Mouse (Mus musculus): ENCODE measurements around the gene Nln. TPM values are rescaled to one million over a fixed set of nuclear protein-coding genes. Genes with fewer than 3 reads are reported as not detected.

Nln gene
- total RNA-seq, 2 experiments from 2014 or later, result 5.6 to 6.7 TPM

DNA sequence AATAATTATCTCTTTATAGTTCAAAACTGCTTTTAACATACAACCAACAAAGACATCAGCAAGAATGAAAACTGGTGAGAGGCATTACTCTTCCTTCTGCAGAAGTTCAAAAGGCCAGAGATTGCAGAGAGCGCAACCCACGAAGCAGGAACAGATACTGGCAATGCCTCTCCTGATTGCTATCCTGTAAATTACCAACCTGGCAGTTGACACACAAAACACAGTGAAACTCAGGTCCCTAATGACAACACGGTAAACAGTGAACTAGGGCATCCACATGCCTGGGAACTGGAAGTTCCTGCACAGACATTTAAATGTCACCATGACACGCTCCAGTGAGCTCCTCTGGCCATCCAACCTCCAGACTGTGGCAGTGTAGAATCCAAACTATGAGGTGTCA lies 65.1 kb downstream of the Nln start:
- no peak for DNase-seq

DNA sequence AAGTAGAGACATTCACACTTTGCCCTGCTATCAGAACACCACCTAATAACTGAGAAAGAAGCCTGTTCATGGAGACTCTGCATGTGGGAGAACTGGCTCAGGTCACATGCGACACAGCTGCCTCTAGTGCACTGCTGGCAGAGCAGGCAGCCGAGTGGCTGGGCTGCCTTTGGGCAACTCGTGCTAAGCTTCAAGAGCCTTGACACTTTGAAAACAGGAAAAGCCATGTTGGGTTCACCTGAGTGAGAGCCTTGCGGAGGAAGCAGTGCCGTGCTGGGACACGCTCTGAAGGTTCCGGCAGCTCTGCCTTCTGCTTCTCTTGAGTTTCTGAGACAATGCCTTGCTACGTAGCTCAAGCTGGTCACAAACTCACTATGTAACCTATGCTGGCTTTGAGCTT lies 66.7 kb downstream of the Nln start:
- no peak for DNase-seq

DNA sequence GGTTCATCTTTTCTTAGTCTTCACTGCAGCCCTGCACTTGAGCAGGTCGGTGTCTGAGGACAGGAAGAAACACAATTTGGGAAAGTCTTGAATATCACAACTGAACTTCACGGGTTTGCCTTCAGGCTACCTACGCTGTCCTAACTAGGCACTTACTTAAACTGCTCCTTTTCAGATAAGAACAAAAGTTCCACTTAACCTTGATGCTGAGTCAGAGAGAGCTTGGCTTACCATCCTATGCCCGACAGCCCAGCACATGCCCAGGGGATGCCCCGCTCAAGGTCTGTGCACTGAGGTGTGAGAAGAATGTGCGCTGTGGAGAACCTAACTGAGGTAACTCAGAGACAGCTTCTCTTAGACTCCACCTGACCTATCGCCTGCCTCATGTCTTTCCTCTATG lies 67.9 kb downstream of the Nln start:
- DNase-seq, result no peak

DNA sequence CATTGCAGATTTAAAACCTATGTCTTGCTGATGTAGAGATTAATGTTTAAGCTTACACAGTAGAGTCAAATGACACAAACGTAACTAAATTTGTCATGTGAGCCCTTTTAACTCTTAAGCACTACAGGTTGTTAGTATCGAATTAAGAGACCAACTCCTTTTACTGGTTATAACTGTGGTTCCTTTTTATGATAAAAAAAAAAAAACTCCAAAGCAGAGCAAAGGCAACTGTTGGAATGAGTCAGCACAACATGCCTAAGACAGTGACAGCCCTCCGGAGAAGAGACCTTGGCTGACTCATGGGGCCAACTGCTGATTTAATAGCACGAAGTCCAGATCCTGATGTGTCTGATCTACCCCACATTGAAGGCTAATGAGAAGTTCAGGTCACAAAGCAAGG lies 68.5 kb downstream of the Nln start:
- no peak for DNase-seq

DNA sequence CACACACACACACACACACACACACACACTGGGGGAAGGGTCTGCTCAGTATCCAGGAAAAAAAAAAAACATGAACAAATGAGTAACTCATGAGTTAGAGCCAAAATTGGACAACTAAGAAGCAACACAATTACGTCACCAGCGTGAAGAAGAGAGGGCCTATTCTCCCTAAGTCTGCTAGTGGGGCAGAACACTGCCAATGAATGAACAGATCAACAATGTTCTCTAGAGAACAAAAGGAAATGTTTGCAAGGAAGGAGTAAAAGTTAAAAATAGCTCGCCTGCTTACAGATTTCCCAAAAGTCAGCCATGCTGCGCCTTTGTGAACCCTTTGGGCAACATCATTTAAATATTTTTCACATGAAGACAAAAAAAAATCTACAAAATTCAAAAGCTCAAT lies 69.6 kb downstream of the Nln start:
- DNase-seq, result no peak

GRCm38 (mm10) chr13:104038891-104039290 lies 70.5 kb downstream of the Nln start:
- DNase-seq, result no peak

DNA sequence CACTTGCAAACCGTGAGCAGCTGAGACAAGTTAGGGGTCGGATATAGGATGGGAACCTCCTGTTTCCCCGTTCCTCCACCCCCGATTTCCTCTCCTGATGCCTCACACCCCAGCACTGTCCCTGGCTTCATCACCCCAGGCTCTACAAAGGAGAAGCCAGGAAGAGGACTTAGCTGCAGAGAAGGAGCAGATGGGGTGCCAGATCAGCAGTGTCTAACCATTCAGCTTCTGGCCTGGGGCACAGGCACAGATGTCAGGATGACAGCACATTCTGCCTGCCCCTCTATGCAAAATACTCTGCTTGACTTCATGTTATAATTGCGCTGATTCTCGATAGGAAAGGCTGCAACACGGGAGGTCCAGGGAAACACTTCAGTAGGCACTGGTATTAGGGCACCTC lies 71.1 kb downstream of the Nln start:
- DNase-seq, result no peak

- DNase-seq, result no peak
Observed at GRCm38 (mm10) chr13:104037531-104038290, 71.7 kb downstream of the Nln start.

- no peak for DNase-seq
Observed at GRCm38 (mm10) chr13:104036494-104037290, 72.7 kb downstream of the Nln start.

DNA sequence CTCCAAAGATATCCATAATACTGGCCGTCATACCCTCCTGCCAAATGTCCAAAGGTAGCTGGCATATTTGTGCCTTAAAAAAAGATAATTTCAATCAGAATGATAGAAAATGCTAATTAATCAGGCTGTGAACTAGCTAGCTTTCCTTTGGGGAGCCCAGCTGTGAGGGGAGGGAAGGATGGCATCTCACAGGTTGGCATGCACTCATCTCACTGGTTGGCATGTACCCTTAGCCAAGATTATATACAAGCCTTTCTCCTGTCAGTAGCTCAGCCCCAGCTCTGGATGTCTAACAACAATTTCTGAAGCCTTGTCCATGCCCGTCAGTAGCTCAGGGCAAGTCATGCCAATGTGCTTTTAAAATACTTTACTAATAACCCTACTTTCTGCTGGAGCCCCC lies 73.8 kb downstream of the Nln start:
- DNase-seq, result no peak

- DNase-seq, result no peak
Observed at GRCm38 (mm10) chr13:104034854-104035253, 74.6 kb downstream of the Nln start.

DNA sequence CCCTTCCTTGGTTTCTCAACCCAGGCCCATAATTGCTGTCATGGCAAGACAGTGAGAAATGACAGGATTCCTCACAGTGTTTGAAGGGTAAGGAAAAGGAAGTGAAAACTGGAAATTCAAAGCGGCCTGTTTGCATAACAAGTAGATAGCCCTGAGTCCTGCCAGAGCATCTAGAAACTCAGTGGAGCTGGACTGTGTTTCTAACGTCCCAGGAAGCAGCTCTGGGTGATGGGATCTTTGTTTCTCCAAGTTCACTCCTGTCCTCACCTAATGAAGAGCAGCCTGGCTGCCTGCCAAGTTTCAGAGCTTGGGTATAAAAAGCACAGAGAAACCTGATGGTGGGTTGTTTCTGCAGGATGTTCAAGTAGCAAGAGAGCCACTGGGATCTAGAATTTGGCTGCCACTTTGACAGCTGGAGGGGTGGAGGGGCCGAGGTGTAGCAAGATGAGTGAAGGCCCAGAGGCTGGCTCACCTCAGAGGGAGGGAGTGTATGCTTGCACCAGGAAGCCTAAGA lies 76.7 kb downstream of the Nln start:
- DNase-seq, result no peak

- DNase-seq, result no peak
Observed at GRCm38 (mm10) chr13:104031821-104032331, 77.5 kb downstream of the Nln start.

DNA sequence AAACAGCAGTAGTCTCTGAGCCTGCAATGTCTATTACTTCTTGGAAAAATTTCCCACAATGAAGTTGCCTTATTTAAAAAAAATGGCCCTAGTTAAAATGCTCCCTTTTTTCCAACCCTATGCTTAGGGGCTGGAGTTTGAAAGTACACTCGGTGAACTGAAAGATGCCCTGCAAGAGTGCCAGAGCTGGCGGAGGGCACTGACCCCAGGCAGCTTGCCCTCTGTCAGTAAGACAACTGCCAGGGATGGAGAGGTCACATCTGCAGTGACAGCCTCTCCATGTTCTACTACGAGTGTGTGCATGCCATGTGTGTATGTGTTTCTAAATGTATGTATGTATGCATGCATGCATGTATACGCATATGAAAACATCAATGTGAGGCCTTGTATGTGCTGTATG lies 78.5 kb downstream of the Nln start:
- DNase-seq, result no peak

DNA sequence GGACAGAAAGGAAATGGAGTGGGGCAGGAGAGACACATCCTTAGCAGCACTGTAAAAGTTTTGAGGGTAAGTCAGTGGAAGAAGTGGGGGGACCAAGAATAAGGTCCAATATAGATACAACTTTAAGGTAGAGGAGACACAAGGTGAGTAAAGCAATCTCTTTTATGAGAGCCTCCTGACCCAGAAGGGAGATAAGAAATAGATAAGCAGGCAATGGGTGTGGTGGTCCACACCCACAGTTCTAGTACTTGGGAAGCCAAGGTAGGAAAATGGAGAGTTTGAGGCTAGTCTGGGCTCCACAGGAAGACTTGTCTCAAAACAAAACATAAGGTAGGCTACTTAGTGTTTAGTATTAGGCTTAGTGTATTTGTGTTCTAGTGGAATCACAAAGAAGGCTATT lies 79.9 kb downstream of the Nln start:
- no peak for DNase-seq

- no peak for DNase-seq
Observed at GRCm38 (mm10) chr13:104029089-104029488, 80.3 kb downstream of the Nln start.

DNA sequence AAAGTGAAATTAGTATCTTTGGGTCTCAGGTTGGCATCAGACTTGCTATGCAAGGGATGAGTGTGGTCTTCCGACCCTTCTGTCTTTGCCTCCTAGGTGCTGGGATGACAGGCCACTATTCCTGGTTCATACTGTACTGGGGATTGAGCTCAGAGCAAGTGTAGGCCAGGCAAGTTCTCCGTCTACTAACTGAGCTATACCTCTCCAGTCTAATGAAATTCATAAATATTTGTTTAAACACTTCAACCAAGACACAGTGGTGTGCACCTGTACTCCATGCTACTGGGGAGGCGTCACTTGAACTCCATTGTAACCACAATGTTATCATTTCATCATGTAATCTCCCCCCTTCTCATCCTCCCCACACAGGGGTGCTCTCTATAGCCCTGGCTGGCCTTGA lies 82.9 kb downstream of the Nln start:
- DNase-seq, result no peak

- DNase-seq, result no peak
Observed at GRCm38 (mm10) chr13:104025710-104025995, 83.8 kb downstream of the Nln start.

DNA sequence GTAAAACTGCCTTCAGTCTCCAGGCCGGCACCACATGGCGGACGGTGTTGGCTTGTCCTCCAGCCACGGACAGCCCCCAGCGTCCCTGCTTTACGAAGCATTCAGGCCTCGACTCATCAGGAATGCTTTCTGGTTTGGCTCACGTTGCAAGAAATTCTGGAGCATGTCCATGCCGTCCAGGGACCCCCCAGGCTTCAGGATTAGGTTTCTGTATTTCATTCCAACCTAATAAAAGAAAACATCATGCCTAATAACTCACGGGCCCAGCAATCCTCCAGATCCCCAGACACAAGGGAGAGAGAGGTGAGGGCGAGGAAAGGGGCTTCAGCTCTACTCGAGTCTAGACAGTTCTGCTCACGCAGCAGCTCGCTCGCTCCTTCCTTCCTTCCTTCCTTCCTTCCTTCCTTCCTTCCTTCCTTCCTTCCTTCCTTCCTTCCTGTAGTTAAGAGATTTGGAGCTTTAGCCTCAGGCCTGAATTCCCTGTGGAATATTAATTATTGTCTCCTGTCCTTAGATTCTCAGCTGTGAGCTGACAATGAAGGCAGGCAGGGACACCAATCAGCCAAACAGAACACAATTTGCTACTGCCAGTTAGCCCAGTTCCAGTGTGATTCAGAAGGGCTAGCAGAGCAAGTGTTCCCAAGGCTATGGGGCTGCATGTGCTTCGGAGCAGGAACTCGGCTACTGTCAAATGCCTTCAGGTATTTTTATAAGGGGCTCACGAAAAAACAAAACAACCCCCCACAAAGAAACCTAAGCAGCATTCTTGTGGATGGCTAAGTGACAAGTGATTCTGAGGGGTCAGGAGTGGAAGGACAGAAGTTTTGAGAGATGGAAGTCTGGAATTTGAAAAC lies 84.3 kb downstream of the Nln start:
- DNase-seq, result no peak

DNA sequence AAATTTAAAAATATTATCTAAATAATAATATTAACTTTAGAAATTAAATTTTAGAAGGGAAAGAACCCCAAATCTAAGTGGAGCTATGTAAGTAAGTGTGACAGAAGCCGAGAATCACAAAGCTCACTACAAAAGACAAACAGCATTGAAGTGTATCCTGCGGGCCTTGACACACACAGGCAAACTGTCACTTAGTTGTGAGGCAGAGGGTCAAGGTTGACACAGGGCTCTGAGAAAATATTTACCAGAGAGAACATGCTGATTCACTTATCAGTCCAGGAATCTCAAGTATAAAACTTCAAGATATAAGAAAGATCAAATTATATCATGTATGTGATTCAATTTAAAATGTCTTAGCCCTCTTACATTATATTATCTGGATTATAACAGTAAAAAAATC lies 85.1 kb downstream of the Nln start:
- no peak for DNase-seq

DNA sequence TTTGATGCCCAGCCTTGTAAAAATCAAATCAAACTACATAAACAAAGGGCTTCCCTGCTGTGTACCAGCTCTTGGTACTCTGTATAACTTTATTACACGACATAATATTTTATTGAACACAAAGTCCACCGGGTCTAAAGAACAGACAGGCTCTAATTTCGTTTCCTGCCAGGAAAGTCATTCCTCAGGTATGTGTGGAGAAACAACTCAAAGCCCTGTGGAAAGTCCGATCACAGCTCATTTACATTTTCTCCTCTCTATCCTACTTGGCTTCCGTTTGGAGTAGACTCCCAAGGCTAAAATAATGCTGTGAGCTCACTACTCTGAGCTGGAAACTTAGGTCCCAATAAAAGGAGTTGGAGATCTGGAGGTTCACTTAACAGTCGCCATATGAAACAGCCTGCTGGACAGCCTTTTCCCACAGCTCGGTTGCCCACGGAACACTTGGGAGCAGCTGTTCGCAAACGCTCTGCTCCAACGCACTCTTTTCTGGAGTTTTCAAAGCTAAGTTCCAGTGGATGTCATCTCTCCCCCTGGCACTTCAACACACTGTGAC lies 86.0 kb downstream of the Nln start:
- no peak for DNase-seq

DNA sequence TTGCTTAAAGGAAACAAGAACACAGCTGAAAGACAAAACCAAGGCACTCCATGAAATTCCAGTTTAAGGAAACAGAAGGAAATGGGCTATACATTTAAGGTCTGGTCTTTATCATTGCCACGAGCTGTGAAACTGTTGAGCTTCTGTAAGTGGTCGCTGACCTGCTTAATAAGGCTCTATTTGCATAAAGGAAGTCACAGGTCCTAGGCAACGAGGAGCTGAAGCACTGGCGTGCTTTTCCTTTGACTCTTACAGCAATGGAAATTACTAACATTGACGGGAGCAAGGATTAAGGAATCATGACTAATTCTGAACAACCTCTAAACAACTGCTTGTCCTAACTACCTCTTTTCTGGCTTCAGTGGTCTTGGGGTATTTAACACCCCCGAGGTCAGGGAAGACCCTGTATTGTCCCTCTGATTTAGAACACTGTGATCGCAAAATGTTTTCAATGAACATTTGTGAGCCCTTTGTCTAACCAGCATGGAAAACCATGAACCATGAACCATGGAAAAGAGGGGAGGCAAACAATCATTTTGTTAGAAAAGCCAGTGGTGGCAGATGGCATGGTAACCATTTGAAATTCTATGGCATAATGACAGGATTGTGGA lies 90.8 kb downstream of the Nln start:
- DNase-seq, result no peak
